ENCODE assay signal across 16 mouse cellular contexts in the genomic region with DNA sequence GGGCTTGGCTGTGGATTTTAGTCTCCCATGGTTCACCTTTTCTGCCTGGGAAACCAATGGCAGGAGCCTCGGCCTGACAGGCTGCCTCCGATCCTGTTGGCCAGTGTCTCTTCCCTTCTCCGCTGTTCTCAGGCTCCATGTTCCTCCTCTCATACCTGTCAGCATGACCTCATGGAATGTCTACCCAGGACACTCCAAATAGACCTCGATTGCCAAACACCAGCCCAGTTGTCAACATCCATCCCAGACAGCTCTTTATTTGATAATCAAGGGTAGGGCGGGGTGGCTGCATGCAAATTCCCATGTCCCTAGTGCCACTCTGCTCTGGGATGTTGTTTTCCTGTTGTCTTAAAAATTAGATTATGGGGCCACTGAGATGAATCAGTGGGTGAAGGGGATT. TPM values are rescaled to one million over a fixed set of nuclear protein-coding genes. Genes with fewer than 3 reads are reported as not detected.
"Had no signal": no experiment of that assay in that cellular context is flagged by ENCODE, and none has a peak within 500 bp of the region (broad histone marks: within the 10 kb centered on the region; RNA-seq: fewer than 3 reads in every experiment).

No protein-coding gene starts in this region.

- H3K9me3 ChIP-seq: kidney, embryonic 15.5 days; limb, embryonic 10.5 days; midbrain, embryonic 10.5 days; neural tube, embryonic 13.5 days had no signal

- H3K4me2 ChIP-seq: kidney, embryonic 15.5 days; neural tube, embryonic 13.5 days had no signal

- ATAC-seq: lung, postnatal 0 days; midbrain, embryonic 16.5 days had no signal

- DNase-seq: kidney, adult 2 months; kidney, postnatal 14 days; lung, adult 2 months; lung, postnatal 4 days; retina, postnatal 1 day; right cerebral cortex, postnatal 4 days; spleen, adult 18-20 months; thymus, adult 18-20 months; thymus, postnatal 14 days had no signal

- H3K9ac ChIP-seq: kidney, embryonic 15.5 days; neural tube, embryonic 13.5 days had no signal

- H3K4me3 ChIP-seq: kidney, embryonic 15.5 days; limb, embryonic 10.5 days; midbrain, embryonic 10.5 days; neural tube, embryonic 13.5 days had no signal

- H3K36me3 ChIP-seq: kidney, embryonic 15.5 days; limb, embryonic 10.5 days; midbrain, embryonic 10.5 days; neural tube, embryonic 13.5 days had no signal

- H3K27ac ChIP-seq: kidney, embryonic 15.5 days; limb, embryonic 10.5 days; midbrain, embryonic 10.5 days; neural tube, embryonic 13.5 days had no signal

RNA-seq across cellular contexts. Expression of a gene that starts 5.9 kb away (rescaled TPM):
- total RNA-seq: megakaryocyte, adult 5-6 weeks had no signal
